Mouse (Mus musculus): ENCODE results near the gene Cbr4.

DNA sequence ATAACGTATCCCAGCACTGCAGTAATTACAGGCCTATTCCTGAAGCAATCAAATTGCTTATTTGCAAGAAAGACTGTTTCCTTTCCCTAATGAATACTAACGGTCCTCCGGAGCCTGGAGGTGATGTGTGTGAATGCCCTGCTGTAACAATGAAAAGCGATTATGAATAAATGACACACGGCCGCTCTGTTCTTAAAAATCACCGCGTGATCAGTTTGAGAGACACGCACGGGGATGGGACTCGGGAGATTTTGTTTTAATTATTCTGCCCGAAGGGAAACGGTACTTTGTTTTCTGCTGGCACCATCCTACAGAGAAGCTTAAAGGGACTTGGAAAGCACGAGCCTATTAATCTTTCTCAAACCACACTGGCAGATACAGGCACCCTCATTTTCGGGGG is 41.2 kb upstream of the Cbr4 start:
- TF ChIP-seq CTCF (IDR thresholded peaks at IDR 0.05; ENCODE audit: control insufficient read depth, insufficient read depth, low read length) (no peak), POLR2A (IDR thresholded peaks at IDR 0.05; ENCODE audit: borderline replicate concordance, control insufficient read depth, low read depth, low read length) (no peak)
